Mouse (Mus musculus) left cerebral cortex, adult 6 months (tissue): ENCODE measurements around the gene Ak8. TPM values are rescaled to one million over a fixed set of nuclear protein-coding genes. Genes with fewer than 3 reads are reported as not detected.

ENCODE experiments used
- long read RNA-seq, 2 experiments: library from polyadenylated mRNA; unstranded; transcript quantifications; one replicate each; pipeline ENCODE4 v2.0.0; 2019 to 2020
- polyA plus RNA-seq: library from polyadenylated mRNA; unstranded; fragments of <200 nt; fragmentation: Nextera tagmentation; gene quantifications from 2 replicates; pipeline ENCODE4 v1.2.3, GENCODE M21; 2021

Gene Ak8
- polyA plus RNA-seq, result 2.2 and 3.3 TPM in 2 replicates
- long read RNA-seq, experiment 1, partial matches to known transcripts, result 1 of 9 reads
- long read RNA-seq, experiment 1, other reads (novel, unspliced or antisense), result 4 of 9 reads
- long read RNA-seq, experiment 2, result 0 reads

DNA sequence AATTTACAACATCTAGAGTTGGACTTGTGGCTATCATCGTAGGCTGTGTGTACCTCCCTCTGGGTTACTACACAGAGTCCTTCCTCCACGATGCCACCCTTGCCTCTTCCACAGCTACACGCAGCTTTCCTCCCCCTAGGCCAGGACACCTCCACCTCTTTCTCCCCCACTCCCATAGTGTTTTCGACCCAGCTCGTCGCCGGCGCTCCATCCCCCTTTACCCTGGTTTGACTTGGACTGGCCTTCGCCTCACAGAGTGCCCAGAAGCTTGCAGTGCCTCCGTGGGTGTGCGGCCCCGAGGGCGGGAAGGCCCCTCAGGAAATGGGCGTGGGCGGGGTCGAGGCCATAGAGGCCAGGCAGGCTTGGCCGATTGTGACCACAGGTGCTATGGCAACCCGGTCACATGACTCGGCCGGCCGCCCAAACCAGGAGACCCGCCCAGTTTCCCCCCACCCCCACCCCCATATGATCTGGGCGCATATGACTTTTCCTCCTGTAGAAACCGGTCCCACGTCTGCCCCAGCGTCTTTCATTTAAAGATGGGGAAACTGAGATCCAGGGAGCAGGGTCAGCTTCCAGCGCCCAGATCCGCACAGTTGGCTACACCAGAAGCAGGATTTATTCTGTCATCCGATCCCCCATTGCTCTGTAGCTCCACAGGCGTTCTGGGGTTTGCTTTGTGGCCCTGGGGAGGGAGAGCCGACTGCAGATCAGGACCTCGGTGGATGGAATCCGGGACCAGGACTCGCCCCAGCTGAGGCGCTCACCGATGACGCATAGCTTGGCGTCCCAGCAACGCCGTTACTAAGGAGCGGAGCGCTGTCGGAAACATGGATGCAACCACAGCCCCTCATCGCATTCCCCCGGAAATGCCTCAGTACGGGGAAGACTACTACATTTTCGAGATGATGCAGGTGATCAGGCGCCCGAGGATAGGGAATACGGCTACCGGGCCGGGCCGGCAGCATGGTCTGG, at the start of gene Ak8, which contains the start of gene Spaca9:
TSS of gene Ak8 (plus strand) at position 804 of the 975 bp plus-strand sequence.
TSS of gene Spaca9 (minus strand) at position 367 of the 975 bp plus-strand sequence.

GRCm38 (mm10) chr2:28840222-28840951, 140.4 kb downstream of the Ak8 start, which contains the start of the genes Gtf3c4 and Ddx31:
TSS of gene Gtf3c4 (minus strand) at chr2:28840360.
TSS of gene Ddx31 (plus strand) at chr2:28840406.

Other genes starting within 250 kb of the Ak8 start
- gene 1700007K13Rik, start 233.8 kb upstream of the Ak8 start, polyA plus RNA-seq, result 2.7 and 6.0 TPM in 2 replicates
- gene Mrps2, start 232.1 kb upstream of the Ak8 start, polyA plus RNA-seq, result 15.6 and 28.7 TPM in 2 replicates
- gene Gbgt1, start 203.3 kb upstream of the Ak8 start, polyA plus RNA-seq, result 0.39 and 1.2 TPM in 2 replicates
- 0.93 TPM in 1 of 2 replicates, not detected in the other for gene Gm10134, start 194.1 kb upstream of the Ak8 start, polyA plus RNA-seq
- 27.6 and 43.6 TPM in 2 replicates for gene Ralgds, start 187.0 kb upstream of the Ak8 start, polyA plus RNA-seq
- not detected in 2 replicates for gene Cel, start 136.8 kb upstream of the Ak8 start, polyA plus RNA-seq
- 8.8 and 11.2 TPM in 2 replicates for gene Gtf3c5, start 116.4 kb upstream of the Ak8 start, polyA plus RNA-seq
- not detected in 2 replicates for gene Gfi1b, start 78.2 kb upstream of the Ak8 start, polyA plus RNA-seq
- gene Tsc1, start 58.9 kb upstream of the Ak8 start, polyA plus RNA-seq, result 17.4 and 22.5 TPM in 2 replicates
- gene Spaca9, start 437 bp upstream of the Ak8 start, polyA plus RNA-seq, result 1.1 and 1.6 TPM in 2 replicates
- gene Gtf3c4, start 140.2 kb downstream of the Ak8 start, polyA plus RNA-seq, result 2.8 and 5.3 TPM in 2 replicates
- 2.8 and 2.9 TPM in 2 replicates for gene Ddx31, start 140.2 kb downstream of the Ak8 start, polyA plus RNA-seq
- gene Barhl1, start 216.5 kb downstream of the Ak8 start, polyA plus RNA-seq, result not detected in 2 replicates